Mouse (Mus musculus): Measurements from ENCODE around the gene Mbd6. TPM values are rescaled to one million over a fixed set of nuclear protein-coding genes. Genes with fewer than 3 reads are reported as not detected.

Gene Mbd6
- polyA plus RNA-seq, 1 experiment from 2014 or later = 16.1 TPM

DNA sequence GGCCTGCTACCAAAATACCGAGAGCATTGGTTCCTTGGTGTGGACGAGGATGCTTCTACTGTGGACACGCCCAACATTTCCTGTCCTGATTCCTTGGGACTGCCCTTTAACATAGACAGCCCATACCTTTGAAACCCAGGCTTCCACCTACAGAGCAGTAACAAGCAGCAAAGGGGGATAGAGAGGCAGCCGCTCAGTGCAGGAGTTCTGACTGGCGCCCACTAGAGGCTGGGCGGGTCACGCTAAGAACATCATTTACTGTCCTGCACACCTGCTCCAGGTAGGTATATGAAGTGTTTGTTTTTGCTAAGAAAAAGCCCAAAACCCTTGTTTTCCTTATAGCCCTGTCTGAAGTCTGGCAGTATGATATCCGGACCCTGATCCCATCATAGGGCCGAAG lies 55.7 kb downstream of the Mbd6 start:
- Histone ChIP-seq H3K27ac (replicated peaks in 1 of 2; ENCODE audit: control insufficient read depth in 1 of 2, insufficient read depth in 1 of 2, low read depth in 2 of 2, low read length in 2 of 2) (no peak overlapping the region), H3K4me2 (ENCODE audit: low read length) (no peak overlapping the region), H3K9me3 (ENCODE audit: control insufficient read depth, low read length) (no peaks in the 10 kb centered on the region), H3K27me3 (ENCODE audit: control insufficient read depth, insufficient read depth, low read length) (peaks cover 14% of the 10 kb centered on the region), H3K36me3 (ENCODE audit: control insufficient read depth, insufficient read depth, low read length) (no peaks in the 10 kb centered on the region), H3K4me1 (ENCODE audit: control insufficient read depth in 2 of 2, insufficient read depth in 2 of 2, low read length in 2 of 2) (no peaks in the 10 kb centered on the region), H3K4me3 (ENCODE audit: control insufficient read depth in 1 of 2, insufficient read depth in 1 of 2, low read depth in 1 of 2, low read length in 2 of 2) (no peak overlapping the region), H3K9ac (ENCODE audit: low read length) (no peak overlapping the region)
- 68% methylated on average over 9 of the region's 9 CpGs for WGBS
- ATAC-seq (ENCODE audit: insufficient number of reproducible peaks, insufficient read depth, low FRiP score, low read depth) = no peak

Other genes starting within 250 kb of the Mbd6 start
- 36.3 and 37.1 TPM in 2 replicates for gene Mettl1, start 247.6 kb downstream of the Mbd6 start, polyA plus RNA-seq (2014; fragmentation: Nextera tagmentation; extraction: Ambion mirVana)
- gene Eef1akmt3, start 247.5 kb downstream of the Mbd6 start, polyA plus RNA-seq (2014; fragmentation: Nextera tagmentation; extraction: Ambion mirVana) = 0.16 and 0.30 TPM in 2 replicates
- not detected in 2 replicates for gene Cyp27b1, start 240.8 kb downstream of the Mbd6 start, polyA plus RNA-seq (2014; fragmentation: Nextera tagmentation; extraction: Ambion mirVana)
- 0.16 and 0.39 TPM in 2 replicates for gene March9, start 228.8 kb downstream of the Mbd6 start, polyA plus RNA-seq (2014; fragmentation: Nextera tagmentation; extraction: Ambion mirVana)
- gene Cdk4, start 225.5 kb downstream of the Mbd6 start, polyA plus RNA-seq (2014; fragmentation: Nextera tagmentation; extraction: Ambion mirVana) = 929 and 946 TPM in 2 replicates
- gene Tspan31, start 218.8 kb downstream of the Mbd6 start, polyA plus RNA-seq (2014; fragmentation: Nextera tagmentation; extraction: Ambion mirVana) = 99.1 and 101 TPM in 2 replicates
- 0.27 TPM in 1 of 2 replicates, not detected in the other for gene Agap2, start 213.7 kb downstream of the Mbd6 start, polyA plus RNA-seq (2014; fragmentation: Nextera tagmentation; extraction: Ambion mirVana)
- gene Os9, start 167.9 kb downstream of the Mbd6 start, polyA plus RNA-seq (2014; fragmentation: Nextera tagmentation; extraction: Ambion mirVana) = 27.7 and 28.3 TPM in 2 replicates
- gene B4galnt1, start 123.8 kb downstream of the Mbd6 start, polyA plus RNA-seq (2014; fragmentation: Nextera tagmentation; extraction: Ambion mirVana) = 1.5 and 2.0 TPM in 2 replicates
- gene Slc26a10, start 108.4 kb downstream of the Mbd6 start, polyA plus RNA-seq (2014; fragmentation: Nextera tagmentation; extraction: Ambion mirVana) = 17.4 and 19.3 TPM in 2 replicates
- gene Arhgef25, start 98.9 kb downstream of the Mbd6 start, polyA plus RNA-seq (2014; fragmentation: Nextera tagmentation; extraction: Ambion mirVana) = 18.2 and 22.8 TPM in 2 replicates
- 73.3 and 75.7 TPM in 2 replicates for gene Dtx3, start 93.3 kb downstream of the Mbd6 start, polyA plus RNA-seq (2014; fragmentation: Nextera tagmentation; extraction: Ambion mirVana)
- gene Pip4k2c, start 77.4 kb downstream of the Mbd6 start, polyA plus RNA-seq (2014; fragmentation: Nextera tagmentation; extraction: Ambion mirVana) = 17.6 and 22.8 TPM in 2 replicates
- gene Kif5a, start 25.7 kb downstream of the Mbd6 start, polyA plus RNA-seq (2014; fragmentation: Nextera tagmentation; extraction: Ambion mirVana) = 0.42 and 1.2 TPM in 2 replicates
- gene Dctn2, start 22.6 kb downstream of the Mbd6 start, polyA plus RNA-seq (2014; fragmentation: Nextera tagmentation; extraction: Ambion mirVana) = 126 and 137 TPM in 2 replicates
- gene Mars, start 22.8 kb upstream of the Mbd6 start, polyA plus RNA-seq (2014; fragmentation: Nextera tagmentation; extraction: Ambion mirVana) = 76.1 and 76.2 TPM in 2 replicates
- 1.3 and 2.4 TPM in 2 replicates for gene Arhgap9, start 32.9 kb upstream of the Mbd6 start, polyA plus RNA-seq (2014; fragmentation: Nextera tagmentation; extraction: Ambion mirVana)
- gene Gli1, start 53.0 kb upstream of the Mbd6 start, polyA plus RNA-seq (2014; fragmentation: Nextera tagmentation; extraction: Ambion mirVana) = 0.07 and 0.36 TPM in 2 replicates
- gene Inhbe, start 65.4 kb upstream of the Mbd6 start, polyA plus RNA-seq (2014; fragmentation: Nextera tagmentation; extraction: Ambion mirVana) = not detected in 2 replicates
- gene Inhbc, start 81.4 kb upstream of the Mbd6 start, polyA plus RNA-seq (2014; fragmentation: Nextera tagmentation; extraction: Ambion mirVana) = not detected in 2 replicates
- 32.8 and 36.3 TPM in 2 replicates for gene R3hdm2, start 91.3 kb upstream of the Mbd6 start, polyA plus RNA-seq (2014; fragmentation: Nextera tagmentation; extraction: Ambion mirVana)
- gene Stac3, start 212.7 kb upstream of the Mbd6 start, polyA plus RNA-seq (2014; fragmentation: Nextera tagmentation; extraction: Ambion mirVana) = 0.31 TPM in 1 of 2 replicates, not detected in the other
- gene Ndufa4l2, start 225.9 kb upstream of the Mbd6 start, polyA plus RNA-seq (2014; fragmentation: Nextera tagmentation; extraction: Ambion mirVana) = 31.2 and 34.2 TPM in 2 replicates
- 71.7 and 73.0 TPM in 2 replicates for gene Shmt2, start 233.4 kb upstream of the Mbd6 start, polyA plus RNA-seq (2014; fragmentation: Nextera tagmentation; extraction: Ambion mirVana)
- gene Nxph4, start 245.5 kb upstream of the Mbd6 start, polyA plus RNA-seq (2014; fragmentation: Nextera tagmentation; extraction: Ambion mirVana) = 0.70 and 0.81 TPM in 2 replicates